Mouse (Mus musculus): Measurements from ENCODE around the gene Olfr455.

DNA sequence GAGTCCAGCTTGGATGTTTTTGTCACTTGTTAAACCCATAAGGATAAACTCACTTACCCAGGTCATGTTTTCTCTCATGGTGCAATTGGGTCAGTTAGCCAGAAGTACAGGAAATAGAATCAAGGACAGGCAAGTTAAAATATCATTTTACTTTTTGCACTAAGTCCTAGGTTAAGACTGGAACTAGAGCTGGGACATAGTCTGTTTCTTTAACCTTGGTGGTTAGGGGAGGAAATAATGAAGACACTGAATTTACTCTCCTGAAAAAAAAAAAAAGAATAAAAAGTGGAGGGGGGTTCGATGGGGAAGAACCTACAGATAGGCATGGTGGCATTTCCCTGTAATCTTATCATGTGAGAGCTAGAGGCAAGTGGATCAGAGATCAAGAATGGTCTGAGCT is 60.3 kb downstream of the Olfr455 start, which contains the start of gene Olfr456:
- TF ChIP-seq EP300 (IDR thresholded peaks at IDR 0.05; ENCODE audit: low read depth in 1 of 2, low read length in 2 of 2) (no peak), ELF1 (IDR thresholded peaks at IDR 0.05; ENCODE audit: low read depth, low read length) (no peak), MYB (IDR thresholded peaks at IDR 0.05; ENCODE audit: low read depth, low read length) (no peak), POLR2AphosphoS2 (IDR thresholded peaks at IDR 0.05; ENCODE audit: low read length) (no peak), CTCF (IDR thresholded peaks at IDR 0.05 in 2 of 3, conservative IDR thresholded peaks at IDR 0.05 in 1 of 3; ENCODE audit: control insufficient read depth in 1 of 3, insufficient read depth in 1 of 3, low read depth in 2 of 3, low read length in 3 of 3, poor library complexity in 1 of 3, severe bottlenecking in 1 of 3) (no peak), NRF1 (IDR thresholded peaks at IDR 0.05; ENCODE audit: insufficient read depth, low read depth, low read length, poor library complexity, severe bottlenecking) (no peak), POLR2A (IDR thresholded peaks at IDR 0.05; ENCODE audit: control insufficient read depth in 1 of 2, insufficient read depth in 1 of 2, low read depth in 1 of 2, low read length in 2 of 2, poor library complexity in 1 of 2) (no peak)

Measured in MEL (cell line).